Mouse (Mus musculus): Measurements from ENCODE around the gene Jagn1.

The Jagn1 gene

DNA sequence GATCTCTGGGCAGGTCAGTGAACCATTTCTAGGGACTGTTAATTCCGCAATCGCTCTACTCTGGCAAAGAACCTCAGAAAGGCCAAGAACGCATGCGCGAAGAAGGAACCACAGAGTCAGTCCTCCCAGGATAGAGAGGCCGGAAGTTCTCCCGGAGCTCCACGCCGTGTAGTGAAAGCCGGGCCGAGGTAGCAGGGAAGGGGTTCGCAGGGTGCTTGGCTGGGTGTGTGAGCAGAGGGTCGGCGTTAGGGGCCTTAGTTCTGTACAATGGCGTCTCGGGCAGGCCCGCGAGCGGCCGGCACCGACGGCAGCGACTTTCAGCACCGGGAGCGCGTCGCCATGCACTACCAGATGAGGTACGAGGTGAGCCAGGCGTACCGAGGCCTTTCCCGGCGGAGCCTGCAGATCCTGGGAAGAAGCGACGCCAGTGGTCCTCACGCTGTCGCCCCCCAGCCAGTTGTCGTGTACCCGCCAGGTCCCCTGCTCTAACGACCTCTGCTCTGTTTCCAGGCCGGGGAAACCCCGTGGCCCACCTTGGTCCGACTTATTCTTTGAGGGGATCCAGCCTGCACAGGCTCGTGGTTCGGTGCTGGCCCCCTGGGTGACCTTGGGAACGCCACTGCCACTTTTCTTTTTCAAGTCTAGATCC lies at the start of gene Jagn1:
TSS of gene Jagn1 (plus strand) at position 128 of the 649 bp plus-strand sequence.
- peak; percentile 92 for DNase-seq

DNA sequence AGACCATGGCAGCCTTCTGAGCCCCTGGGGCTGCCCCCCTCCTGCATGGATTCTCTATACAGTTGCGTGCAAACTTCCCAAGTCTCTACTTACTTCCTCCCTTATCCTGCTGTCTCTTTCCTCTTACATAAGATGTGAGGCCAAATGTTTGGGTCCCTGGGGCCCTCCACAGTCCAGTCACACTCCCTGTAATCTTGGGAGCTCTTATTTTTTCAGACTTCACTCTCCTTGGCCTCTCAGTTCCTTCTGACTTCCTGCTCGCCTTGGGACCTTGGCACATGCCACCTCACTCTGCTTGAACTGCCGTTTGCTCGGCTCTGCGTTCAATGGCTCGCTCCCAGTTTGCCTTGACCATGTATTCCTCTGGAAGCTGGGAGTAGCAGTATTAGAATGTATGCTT lies 48.4 kb upstream of the Jagn1 start:
- no peak for DNase-seq

DNA sequence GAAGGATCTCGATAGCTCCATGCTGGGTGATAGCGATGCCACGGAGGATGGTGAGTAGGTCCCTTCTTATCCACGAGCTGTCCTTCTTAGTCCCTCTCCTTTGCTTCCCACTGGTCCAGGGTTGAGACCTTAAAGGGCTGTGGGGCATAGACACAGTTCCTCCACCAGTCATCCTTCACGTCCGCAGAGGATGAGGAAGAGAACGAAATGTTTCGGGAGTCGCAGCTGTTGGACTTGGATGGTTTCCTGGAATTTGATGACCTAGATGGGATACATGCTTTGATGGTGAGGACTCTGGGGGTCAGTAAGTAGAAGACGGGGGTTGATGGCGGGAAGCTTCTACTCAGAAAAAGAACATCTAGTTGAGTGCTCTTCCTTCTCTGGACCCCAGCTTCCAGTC lies 47.6 kb upstream of the Jagn1 start:
- no peak for DNase-seq

DNA sequence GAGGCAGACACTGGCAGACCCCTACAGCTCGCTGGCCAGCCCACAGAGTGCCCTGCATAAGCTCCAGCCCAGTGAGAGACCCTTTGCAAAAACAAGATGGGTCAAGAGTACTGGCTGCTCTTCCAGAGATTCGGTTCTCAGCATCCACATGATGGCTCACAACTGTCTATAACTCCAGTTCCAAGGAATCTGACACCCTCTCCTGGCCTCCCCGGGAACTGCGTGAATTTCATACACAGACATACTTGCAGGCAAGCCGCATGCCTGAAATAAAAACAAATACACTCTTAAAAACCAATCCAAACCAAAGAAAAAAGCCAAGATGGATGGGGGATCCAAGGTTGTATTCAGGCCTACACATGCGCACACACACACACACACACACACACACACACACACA lies 46.9 kb upstream of the Jagn1 start:
- DNase-seq, result no peak

DNA sequence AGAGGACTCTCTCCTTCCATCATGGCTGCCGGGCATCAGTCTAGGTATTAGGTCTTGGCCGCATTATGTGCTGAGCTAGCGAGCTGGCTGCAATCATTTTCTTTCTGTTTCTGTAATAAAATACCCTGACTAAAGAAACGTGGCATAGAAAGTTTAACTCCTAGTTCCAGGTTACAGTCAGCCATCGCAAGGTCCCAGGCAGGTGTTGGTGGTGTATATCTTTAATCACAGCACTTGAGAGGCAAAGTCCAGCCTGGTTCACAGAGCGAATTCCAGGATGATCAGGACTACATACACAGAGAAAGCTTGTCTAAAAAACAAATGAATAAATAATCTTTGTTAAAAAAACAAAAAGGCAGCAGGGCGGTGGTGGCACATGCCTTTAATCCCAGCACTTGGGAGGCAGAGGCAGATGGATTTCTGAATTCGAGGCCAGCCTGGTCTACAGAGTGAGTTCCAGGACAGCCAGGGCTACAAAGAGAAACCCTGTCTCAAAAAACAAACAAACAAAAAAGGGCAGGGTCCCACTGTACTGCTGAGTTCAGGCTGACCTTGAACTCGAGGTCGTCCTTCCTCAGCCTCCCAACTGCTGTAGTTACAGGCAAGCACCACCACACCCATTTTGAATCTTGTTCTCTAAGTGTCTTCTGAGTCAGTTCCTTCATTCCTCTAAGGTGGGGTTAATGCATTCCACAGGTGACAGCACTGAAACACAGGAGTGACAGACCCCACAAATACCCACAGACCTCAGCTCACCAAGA lies 45.9 kb upstream of the Jagn1 start:
- DNase-seq, result no peak

DNA sequence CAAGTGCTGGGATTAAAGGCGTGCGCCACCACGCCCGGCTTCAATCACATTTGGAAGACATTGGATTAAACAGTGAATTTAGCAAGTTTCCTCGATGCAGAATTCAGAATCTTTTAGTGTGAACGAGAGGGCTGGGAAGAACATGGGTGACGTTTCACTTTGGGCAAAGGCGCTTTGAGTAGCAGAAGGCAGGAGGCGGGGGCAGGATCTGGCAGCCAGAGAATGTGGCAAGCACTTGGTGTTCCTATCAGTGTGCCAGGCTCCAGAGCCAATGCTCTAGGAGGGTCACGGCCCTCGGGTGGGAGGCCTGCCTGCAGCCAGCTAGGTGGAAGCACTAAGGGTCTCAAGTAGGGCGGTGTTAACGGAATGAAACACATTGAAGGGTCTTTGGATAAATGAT lies 40.3 kb upstream of the Jagn1 start:
- DNase-seq, result peak; percentile 71 to 78

DNA sequence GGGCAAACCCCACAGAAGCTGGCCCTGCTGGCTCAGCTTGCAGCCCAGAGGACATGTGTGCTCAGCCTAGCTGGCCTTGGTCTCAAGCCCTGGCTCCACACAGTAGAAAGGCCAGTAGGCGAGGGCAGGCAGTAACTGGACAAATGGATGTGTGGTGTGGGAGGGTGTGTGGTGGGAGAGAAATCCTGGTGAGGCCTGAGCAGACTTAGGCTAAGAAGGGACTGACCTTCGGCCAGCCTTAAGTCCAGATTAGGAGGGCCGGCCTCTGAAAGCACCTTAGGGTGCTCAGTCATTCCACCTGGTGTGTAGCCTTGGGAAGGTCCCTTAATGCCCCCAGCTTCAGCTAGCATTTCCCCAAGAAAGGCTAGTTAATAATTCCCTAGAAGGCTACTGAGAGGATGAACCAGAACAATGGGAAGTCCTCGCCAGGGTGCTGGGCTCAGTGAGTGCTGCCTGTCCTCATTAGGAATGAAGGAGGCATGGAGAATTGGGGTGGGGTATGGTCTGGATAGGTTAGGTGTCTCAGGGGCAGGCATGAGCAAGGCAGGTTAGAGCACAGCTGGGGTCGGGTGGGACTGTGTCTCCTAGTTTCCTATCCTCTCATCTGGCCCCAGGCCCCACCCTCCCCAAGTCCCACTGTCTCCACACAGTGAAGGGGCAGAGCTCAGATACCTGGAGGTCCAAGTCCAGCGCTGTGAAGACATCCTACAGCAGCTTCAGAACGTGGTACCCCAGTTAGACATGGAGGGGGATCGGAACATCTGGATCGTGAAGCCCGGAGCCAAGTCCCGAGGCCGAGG lies 37.5 kb upstream of the Jagn1 start:
- DNase-seq, result peak in 1 of 2 experiments; percentile 29

DNA sequence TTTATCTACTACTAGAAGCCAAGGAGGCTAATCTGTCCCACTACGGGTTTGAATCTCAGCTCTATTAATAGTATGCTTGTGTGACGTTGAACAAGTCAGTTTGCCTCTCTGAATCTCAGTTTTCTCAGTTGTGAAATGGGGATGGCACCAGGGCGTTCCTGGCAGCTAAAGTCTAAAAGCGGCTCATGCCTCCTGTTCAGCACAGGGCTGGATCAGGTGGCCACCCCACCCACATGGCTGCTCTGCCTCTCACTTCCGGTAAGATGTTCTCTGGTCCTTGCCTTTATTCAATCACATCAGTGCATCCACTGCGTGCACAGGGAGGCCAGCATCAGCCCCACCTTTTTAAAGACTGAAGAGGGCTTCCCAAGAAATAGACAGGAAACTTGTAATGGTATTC lies 36.9 kb upstream of the Jagn1 start:
- no peak for DNase-seq

DNA sequence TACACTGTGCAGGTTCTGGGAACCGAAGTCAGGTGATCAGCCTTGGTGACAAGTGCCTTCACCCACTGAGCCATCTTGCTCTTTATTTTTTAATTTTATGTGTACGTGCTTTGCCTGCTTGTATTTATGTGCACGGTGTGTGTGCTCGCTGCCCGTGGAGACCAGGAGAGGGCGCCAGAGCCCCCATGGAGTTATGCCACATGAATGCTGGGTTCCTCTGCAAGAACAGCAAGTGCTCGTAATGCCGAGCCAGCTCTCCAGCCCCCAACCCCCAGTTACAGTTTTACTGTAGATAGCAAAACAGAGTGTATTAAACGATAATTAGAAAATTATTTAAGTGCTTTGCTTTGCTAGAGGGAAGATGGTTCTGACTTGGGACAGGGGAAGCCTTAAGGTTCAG lies 35.7 kb upstream of the Jagn1 start:
- DNase-seq, result peak in 1 of 2 experiments; percentile 50

DNA sequence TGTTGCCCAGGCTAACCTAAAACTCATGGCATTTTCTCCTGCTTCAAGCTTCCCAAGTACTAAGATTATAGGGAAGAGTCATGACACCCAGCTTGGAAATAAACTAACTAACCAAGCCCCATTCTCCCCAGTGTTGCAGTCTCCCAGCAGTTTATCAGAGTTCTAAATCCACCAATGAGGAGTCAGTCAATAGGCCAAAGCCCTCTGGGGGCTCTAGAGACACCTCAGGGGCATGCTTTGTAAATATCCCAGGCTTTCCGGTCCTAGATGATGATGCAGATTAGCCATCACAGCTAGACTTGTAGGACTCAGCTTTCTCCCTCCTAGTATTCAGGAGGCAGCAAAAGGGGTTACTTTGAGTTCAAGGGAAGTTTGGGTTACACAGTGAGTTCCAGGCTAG lies 32.4 kb upstream of the Jagn1 start:
- DNase-seq, result no peak

DNA sequence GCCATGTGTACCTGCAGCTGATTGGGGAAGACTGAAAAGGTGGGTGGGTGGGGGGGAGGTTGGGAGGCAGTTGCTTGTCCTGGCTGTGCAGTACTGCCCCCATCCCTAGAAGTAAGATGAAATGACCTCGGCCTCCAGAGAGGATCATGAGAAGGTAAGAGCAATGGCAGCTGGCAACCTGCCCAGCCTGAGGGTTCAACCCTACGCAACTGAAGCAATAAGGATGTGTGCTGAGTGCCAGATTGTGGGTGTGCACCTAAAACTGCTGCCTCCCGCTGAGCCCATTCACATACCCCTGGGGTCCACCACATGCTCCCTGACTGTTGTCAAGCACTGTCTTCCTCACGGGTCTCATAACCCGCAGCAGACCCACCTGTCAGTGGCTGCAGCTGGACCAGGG lies 26.0 kb upstream of the Jagn1 start:
- DNase-seq, result peak in 1 of 2 experiments; percentile 42

DNA sequence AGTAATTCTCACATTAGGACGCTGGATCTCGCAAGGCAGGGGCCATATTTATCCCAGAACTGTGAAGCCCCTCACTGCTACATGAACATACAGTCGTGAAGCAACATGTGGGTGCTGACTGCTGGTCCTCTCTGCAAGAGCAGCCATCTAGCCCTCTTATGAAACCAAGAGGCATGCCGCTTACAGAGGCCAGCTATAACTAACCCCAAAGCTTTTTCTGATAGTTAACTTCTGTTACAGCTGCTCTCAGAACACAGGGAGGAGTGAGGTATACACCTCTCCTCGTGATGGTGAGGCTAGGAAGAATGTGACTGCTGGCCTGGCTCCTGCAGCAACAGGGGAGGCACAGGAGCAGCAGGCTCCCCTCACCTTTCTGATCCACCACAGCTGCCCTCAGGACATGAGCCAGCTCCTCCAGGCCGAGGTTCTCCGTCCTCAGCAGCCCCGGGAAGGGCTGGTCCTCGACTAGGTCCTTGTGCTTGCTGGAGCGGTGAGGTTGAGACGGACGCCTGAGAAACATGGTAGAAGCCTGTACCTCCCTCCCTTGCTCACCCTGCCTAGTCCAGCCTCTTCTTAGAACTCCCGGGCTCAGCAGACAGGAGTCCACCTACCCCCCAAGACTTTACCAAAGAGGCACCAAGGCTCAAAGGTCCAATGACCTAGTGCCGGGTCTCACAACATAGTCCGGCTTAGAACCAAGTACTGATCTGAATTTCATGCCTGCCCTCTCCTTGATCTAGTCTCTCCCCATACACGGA lies 23.7 kb upstream of the Jagn1 start:
- peak in 1 of 2 experiments; percentile 50 for DNase-seq

DNA sequence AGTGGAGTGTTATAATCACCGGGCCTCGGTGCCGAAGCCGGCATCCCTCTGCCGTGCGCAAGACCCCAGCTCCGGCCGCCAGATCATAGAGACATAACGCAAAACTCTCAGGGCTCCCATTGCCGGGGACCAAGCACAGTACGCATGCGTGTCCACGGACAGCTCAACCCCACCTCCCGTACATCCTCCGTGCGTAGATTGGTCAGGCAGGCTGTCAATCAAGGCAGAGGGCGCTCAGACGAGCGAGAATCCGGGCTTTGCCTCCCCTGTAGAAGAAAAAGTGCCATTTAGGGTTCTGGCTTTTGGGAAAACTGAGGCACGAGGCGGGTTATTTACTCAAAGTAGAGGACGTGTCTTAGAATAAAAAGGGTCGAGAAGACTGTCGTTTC lies 23.2 kb upstream of the Jagn1 start, which contains the start of gene Rpusd3:
TSS of gene Rpusd3 (minus strand) at position 142 of the 389 bp plus-strand sequence.
- peak; percentile 99 to 100 for DNase-seq

DNA sequence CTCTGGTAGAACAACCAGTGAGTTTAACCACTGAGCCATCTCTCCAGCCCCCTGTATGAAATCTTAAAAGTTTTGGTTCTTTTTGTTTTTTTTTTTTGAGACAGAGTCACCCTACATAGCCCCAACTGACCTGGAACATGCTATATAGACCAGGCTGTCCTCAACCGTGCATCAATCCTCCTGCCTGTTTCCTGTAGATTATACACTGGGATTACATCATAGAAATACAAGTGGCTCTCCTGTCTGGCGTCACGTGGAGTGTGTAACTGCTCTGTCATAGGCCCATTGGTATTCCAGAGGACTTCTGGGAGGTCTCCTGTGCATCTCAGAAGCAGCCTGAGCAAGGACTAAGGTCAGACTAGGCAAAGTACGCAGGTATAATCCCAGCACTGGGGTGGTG lies 19.4 kb upstream of the Jagn1 start:
- no peak for DNase-seq

DNA sequence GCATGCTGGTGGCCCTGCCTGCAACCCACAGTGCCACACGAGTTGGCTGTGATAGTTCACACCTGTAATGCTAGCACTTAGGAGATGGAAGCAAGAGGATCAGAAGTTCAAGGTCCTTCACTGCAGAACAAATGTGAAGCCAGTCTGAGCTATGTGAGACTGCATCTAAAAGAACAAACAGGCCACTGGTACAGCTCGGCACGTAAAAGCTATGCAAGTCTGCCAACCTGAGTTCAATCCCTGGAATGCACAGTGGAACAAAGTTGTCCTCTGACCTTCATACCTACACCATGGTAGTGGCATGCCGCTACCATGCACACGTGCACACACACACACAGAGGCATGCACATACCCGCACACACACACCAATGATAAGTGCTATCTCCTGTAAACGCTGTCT lies 18.2 kb upstream of the Jagn1 start:
- DNase-seq, result peak in 1 of 2 experiments; percentile 42

DNA sequence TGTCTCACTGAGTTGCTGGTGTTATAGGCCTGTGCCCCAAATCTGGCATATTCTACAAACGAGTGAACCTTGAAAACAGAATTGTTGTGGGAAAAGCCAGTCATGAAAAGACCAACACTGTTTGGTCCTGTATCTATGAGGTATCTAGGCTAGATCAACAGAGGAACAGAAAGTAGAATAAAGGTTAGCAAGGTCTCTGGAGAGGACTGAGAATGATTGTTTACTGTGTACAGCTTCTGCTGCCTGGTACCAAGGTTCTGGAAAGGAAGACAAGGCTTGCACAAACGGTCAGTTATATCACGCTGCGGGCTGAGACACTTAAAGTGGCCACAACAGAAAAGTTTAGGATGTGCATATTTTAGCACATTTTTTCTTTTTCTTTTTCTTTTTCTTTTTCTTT lies 15.7 kb upstream of the Jagn1 start:
- no peak for DNase-seq

DNA sequence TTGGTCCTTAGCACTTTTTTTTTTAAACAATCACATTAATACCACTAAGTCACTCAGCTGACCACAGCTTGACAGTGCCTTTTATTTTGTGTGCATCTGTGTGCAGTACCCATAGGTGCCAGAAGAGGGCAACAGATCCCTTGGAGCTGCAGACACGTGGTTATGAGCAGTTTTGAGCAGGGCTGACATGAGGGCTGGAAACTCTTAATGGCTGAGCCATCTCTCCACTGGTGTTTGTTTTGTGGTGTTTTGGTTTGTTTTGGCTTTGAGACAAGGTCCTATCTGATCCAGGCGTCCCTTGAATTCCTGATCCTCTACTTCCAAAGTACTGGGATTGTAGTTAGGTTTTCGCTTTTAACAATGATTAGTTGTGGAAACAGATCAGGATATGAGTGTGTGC lies 15.0 kb upstream of the Jagn1 start:
- DNase-seq, result peak; percentile 59 to 83

DNA sequence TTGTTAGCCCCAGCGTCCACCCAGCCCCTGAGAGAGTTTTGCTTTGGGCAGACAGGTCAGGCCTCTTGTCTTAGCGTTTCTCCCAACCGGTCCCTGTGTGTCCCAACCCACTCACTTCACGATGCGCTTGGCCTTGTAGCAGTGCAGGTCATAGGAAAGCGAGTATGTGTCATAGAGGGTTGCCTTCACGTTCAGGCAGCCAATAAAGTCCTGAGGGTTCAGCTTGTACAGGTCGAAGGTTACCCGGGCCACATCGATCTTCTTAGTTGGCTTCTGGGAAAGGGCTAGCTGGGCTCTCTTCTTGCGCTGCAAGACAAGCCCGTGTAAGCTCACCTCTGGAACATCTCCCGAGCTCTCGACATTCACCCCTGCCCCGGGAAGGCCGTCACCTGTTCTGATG lies 14.4 kb upstream of the Jagn1 start:
- DNase-seq, result no peak

DNA sequence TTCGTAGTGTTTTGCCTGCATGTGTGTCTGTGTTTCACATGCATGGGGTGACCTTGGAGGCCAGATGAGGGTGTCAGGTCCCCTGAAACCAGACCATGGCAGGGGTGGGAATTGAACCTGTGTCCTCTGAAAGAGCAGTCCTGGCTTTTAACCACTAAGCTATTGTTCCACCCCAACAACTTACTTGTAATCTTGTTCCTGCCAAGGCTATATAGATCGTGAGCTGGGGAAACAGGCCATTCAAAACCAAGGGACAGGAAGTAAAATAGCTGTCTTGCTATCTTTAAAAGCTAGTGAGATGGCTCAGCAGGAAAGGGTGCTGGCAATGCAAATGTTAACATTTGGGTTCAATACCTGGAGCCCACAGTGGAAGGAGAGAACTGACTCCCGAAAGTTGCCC lies 12.4 kb upstream of the Jagn1 start:
- DNase-seq, result no peak

DNA sequence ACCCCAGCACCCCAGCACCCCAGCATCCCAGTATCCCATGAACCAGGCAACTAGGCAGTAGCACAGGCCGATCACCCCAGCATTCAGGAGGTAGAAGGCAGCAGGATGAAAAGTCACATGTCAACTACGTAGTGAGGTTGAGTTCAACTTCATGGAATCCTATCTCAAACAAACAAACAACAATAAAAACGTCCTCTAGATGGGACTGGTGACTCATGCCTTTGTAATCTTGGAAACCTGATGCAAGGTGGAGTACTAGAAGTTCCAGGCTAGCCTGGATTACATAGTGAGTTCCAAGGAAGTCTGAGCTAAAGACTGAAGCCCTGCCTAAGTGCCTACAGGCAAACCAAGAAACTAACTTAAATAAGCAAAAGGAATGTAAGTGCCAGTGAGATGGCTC lies 11.5 kb upstream of the Jagn1 start:
- DNase-seq, result no peak

DNA sequence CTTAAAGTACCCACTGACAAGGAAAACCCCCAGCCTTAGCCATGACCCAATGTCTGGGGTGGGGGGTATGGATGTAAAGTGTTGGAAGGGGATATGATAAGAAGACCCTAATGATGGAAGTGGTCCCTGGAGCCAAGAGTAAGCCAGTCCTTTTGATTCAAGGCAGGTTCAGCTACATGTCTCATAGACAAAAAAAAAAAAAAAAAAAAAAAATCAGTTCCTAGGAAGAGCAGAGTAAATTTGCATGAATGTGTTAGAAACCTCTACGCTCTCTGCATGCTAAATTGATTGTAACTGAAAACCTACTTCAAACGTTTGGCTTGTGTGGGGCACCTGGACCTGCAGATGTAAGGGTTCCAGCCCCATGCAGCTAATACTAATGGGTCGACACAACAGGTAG lies 10.6 kb upstream of the Jagn1 start:
- no peak for DNase-seq

DNA sequence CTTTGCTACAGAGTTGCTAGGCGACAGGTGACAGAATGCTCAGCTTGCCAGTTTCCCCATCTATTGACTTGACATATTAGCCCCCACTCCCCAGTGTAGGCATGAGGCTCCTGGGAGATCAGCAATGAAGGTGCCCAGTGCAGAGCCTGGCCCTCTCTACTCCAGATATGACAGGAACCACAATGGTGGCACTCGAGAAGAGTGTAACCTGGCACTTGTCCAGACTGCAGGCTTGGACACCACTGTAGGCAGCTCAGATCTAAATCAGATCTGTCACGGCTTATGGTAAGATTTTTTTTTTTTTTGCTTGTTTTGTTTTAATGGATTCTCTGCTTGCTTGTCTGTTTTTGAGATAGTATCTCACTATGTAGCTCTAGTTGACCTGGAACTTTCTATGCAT lies 8.7 kb upstream of the Jagn1 start:
- DNase-seq, result no peak

DNA sequence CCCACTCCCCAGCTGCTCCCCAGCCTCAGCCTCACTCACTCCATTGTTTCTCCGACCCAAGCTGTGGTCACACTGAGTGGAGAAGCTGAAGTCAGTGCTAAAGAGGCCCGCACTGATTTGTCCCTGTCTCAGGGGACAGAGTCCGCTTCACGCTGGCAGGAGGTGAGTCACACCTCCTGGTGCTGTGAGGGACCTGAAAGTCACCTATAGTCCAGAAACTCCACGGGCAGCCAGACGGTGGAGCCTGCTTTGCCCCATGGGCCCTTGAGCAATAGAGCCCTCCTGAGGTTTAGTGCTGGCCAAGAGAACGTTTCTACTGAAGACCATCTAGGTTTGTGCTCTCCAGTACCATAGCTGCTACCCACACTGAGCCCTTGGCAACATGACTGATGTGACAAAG lies 7.7 kb upstream of the Jagn1 start:
- DNase-seq, result no peak

Measured in cerebellum, postnatal 14 days (tissue).